Mouse (Mus musculus) testis, postnatal 10 days (tissue): ENCODE data around the gene Adat2.

Experiments
- DNase-seq: peaks from one replicate; pipeline ENCODE4 v3.0.0; 2021; ENCODE audit warnings: low spot score

Adat2 gene

DNA sequence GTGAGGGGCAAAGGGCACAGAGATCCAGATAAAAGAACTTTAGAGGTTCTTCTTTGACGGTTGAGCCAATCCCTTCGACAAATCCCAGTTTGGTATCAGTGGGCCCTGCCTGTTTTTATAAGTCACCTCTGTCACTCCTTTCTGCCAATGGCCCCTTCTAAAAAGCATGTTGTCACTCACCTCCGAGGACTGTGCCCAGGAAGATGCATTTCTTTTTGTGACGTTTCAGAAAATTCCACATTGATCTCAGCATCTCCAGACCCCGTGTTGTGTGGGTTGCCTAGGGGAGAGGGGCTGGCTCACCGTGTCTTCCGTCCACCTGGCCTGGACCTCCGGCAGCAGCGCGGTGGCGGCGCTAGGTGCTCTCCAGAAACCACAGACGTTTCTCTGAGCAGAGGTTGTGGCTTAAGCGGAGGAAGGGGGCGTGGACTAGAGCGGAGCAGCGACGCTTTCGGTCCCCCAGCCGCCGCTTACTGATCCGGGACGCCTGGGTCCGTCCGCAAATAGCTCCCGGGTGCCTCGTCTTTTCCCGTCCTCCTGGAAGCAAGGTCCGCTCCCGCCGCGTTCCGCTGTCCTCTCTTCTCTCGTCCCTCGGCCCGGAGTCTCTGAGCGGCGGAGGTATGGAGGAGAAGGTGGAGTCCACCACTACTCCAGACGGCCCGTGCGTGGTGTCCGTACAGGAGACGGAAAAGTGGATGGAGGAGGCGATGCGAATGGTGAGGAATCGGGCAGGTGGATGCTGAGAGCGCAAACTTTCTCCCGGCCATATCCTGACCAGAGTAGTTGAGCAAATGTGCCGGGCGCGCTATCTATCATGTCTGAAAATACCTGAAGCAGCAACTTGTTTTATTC lies at the start of gene Adat2, which contains the start of gene Pex3:
Gene Adat2 (plus strand): TSS at position 249 of the 852 bp plus-strand sequence.
Gene Pex3 (minus strand): TSS at position 497 of the 852 bp plus-strand sequence.
- DNase-seq, result peak; percentile 92

DNA sequence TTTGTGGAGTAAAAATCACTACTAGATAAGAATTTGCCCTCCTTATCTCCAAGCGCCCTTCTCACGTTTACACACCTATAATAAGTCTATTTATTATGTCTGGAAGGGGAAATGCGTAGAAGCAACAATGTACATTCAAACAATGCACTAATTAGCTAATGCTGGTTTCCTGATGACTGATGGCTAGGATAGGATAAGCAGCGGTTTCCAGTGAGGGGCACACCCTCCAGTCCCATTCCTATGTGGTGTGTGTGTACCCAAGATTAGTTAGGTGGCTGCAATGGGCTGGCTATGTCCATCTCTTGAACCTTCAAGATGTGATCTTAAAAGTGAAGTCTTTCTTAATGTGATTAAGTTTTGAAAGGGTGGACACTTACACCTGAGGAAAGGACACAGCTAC lies 30.8 kb upstream of the Adat2 start:
- DNase-seq, result no peak

DNA sequence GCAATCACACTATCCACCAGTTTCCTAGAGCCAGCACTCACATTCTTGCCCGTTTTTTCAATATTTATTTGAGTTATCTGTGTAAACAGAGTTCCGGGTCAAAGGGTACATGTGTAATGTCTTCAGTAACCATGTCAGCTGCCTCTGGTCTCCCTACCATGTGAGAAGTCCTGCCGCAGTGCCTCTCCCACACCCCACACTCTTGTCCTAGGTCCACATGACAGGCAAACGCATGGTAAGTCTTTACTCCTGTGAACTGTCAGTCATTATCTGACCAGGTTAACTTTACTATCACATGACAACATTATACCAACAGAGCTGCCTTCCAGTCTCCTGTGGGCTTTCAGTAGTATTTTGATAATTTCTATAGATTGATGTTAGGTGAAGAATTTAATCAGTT lies 24.5 kb upstream of the Adat2 start:
- no peak for DNase-seq

DNA sequence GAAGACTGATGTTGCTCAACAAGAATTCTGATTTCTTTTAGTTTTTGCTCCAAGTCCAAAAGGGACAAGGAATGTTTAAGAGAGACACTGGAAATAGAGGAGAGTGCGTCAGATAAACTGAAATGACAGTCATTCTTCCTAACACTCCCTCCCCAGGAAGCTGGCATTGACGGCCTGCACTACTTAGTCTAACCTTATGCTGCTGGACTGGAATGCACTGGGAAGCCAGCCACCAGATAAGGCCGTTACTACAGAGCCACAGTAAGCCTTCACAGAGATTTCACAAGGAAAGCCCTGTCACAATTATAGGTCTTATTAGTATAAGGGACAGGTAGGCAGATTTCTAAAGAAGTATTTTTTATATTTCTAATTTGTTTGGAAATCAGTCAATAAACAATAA lies 17.9 kb upstream of the Adat2 start:
- no peak for DNase-seq

DNA sequence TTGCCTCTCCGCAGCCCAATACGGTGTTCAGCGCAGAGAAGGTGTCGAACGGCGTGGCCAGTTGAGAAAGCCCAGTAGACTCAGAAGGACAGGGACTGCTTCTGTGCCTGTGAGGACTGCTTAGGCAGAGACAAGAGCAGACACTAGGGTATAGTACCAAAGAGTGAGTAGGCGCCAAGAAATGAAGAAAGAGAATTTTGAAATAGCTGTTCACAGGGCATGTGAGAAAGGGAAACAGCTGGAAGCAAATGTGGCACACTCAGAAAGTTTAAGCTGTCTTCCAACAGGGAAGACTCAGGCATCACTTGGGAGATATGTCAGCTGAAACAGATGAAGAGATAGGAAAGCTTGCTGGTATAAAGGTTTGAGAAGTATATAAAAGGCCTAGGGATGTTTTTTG lies 16.0 kb upstream of the Adat2 start:
- no peak for DNase-seq

DNA sequence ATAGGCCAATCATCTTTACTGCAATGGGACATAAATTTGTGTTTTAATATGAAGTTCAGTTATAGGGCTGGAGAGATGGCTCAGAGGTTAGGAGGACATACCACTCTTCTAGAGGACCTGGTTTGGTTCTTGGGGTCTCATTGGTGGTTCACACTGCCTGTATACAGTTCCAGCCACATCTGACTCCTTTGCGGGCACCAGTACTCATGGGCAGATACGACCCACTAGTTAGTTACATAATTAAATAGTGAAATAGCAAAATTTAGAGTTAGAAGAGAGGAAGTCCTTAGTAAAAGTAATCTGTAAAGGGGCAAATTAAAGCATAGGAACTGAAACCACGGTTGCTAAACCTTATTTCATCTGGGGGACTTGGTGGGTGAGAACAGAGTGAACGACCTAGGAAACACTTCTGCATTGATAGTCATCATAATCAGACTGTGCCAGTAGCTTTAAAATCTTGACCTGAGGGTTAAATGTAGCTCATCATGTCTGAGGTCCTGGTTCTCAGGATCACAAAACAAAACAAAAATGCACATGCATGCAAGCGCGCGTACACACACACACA lies 12.8 kb upstream of the Adat2 start:
- no peak for DNase-seq

DNA sequence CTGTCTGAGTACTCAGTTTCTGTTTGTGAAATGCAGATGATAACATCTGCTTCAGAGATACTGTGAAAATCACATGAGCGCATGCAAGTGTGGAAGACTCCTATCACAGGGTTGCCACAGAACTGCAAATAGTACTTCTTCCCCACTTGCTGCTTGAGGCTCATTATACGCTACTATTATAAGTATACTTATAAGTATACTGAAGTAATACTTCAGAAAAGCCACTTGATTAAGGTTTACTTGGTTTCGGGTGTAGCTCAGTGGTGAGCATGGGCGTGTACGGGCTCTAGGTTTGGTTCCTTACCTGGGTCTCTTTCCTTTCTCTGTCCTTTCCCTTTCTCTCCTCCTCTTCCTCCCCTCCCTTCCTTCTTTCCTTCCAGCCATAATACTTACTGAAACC lies 11.0 kb upstream of the Adat2 start:
- no peak for DNase-seq

DNA sequence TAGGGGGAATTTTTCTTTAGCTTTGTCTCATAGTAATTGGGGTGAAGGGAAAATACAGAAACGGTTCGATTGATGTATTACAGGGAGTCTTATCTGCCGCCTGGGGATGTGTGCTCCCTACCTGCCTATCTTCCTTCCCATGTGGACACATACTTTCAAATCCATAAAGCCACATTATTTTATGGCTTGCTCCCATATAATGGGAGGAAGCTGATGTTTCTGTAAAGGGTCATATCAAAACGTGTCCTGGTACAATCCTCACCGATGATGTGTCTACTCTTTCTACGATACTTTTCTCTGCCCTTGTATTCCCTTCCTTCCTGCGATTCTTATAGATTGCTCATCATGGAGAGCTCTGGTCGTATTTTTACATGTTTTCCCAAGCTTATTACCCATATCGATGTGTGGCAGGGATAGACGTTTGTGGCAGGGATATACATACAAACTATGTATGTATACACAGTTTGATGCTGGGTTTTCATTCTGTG lies 848 bp downstream of the Adat2 start:
- no peak for DNase-seq

DNA sequence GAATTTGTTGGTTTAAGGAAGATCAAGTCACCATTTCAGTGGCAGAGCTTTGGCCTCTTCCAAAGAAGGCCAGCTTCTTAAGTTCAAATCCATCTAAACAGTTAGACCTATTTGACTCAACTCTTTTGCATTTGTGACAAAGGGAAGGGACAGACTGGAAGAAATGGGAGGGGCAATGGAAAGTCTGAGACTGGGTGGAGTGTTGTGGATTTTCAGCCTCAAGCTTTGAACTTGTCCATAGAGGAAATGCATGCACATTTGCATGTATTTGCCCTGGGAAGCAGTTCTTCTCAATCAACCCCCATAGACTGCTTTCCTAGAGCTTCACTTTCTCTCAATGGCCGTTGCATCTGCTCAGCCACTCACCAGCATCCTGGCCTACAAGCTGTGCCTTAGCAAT lies 1.6 kb downstream of the Adat2 start:
- no peak for DNase-seq

DNA sequence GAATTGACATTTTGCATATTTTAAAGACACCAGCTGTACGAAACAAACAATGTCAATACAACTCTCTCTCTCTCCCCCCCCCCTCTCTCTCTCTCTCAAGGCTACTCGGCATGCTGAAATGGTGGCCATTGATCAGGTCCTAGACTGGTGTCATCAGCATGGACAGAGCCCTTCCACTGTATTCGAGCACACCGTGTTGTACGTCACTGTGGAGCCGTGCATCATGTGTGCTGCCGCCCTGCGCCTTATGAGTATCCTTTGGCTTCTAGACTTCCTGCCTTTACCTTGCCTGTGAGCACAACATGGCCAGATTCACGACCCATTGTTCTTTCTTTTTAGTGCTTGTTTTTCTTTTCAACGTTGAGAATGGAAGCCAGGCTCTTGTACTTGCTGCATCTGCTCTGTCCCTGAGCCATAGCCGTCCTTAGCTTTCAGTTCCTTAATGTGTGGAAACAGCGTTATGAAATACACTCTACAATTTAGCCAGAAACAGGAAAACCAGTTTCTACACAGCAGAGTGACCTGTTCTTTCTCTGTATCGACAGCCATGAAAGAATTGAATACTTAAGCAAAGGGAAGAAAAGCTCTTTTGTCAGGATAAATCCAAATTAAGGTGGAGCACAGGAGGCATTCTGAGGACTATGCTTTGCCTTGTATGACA lies 7.5 kb downstream of the Adat2 start:
- DNase-seq, result no peak

DNA sequence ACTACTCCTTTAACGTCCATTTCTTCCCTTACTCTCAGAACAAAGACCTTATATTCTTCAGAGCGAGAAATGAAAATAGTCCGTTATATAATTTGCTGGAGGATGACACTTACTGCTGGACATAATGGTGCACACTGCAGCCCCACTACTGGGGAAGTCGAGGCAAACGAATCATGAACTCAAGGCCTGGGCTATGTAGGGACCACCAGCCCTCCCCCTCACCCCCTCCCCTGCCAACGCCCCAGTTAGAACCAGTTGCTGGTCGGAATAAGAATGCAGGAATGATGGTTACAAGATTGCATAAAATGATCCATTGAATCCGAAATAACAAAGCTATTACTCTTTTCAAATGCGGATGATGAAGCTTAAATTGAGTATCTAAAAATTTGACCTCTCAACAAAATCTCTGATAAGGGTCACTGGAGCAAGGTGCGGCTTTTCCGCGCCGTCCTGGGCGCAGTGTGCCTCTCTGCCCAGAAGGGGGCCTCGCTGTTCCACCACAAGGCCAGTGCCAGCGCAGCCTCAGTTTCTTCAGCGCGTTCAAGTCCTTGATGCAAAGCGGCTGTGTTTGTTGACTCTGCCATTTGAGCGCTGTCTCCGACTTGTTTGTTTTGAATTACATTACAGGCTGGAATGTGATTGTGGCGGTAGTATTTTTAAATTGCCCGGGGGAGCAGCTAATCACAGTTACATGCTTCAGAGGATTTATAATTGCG lies 11.8 kb downstream of the Adat2 start:
- DNase-seq, result peak; percentile 79

DNA sequence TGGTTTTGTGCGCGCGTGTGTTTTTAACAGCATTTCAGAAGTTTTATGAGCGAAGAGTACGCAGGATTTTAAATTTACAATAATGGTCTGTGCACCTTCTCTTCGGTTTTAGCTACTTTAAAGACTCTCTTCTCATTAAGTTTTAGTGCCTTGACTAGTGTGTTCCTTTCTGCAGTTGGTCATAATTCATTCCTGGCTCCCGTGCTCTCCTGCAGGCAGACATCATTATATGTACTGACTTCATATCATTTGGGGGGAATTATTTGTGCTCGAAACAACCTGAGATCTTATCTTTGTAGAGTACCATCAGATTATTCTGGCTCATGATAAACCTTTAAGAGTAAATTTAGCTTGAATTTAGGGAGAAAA lies 12.4 kb downstream of the Adat2 start:
- no peak for DNase-seq

DNA sequence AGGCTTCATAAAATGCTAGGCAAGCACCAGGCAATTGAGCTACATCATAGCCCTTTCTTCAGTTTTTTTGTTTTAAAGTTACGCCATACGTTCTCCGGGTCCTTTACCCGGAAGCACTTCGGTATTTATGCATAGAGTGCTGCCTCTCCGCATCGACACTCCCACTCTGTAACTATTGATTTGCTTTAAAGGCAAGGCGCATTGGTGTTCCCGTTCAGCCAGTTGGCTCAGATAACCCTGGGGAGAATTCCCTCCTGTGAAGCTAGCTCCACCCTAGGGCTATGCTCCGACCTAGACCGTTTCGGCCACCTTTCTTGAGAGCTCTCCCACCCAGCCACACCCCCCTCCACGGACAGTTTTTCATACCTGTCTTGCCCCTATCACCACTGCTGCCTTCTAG lies 13.7 kb downstream of the Adat2 start:
- no peak for DNase-seq

DNA sequence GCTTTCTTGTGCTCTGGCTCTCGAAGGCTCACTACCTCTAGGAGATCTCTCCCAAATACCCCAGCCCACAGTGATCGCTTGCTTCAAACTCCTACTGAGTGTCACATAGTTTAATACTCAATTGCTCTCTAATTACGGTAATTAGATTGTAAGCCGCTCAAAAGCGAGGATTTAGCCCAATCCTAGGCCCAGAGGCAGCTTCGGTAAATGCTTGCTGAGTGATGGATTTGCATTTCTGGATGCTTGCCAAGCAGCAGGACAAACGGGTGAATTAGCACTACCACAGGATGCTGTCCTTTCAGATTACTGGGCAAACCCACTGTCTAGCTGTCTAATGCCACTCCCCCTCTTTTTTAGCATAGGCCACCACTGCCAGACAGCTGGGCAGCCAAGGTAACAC lies 17.1 kb downstream of the Adat2 start:
- no peak for DNase-seq

DNA sequence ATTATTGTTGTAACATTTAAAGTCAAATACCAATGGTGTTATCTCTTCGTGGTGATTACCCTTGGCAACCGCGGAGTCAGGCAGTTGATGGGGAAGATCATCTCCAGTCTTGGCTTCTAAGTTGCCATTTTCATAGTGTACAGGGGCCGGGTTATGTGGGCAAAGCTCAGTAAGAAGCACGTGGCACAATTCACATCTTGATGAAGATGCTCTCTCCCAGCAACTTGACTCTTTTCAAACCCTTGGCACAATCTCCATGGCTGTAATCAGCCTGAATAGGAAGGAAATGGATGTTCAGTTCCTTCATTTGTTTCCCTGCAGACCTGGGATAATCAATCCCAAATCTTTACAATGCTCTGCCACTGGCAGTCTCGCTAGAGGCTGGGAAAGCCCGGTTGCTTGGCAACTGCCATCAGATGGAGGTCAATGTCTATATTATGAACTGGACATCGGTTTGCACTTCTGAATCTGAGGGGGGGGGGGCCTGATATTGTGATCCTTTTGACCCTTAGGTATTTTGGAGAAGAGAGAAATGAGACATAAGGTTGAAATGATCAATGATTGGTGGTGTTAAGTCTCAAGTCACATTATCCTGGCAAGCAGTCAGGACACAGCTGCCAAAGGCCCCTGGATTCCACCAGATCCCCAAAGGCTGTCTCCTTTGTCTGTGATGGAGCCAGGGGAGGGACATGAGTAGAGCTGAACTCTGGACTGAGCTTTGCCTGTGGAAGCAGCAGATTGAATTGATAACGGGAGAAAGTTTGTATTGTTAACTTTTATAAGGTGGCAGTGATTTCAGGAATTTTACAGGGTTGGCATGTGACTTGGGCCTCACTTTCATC lies 18.2 kb downstream of the Adat2 start:
- no peak for DNase-seq

DNA sequence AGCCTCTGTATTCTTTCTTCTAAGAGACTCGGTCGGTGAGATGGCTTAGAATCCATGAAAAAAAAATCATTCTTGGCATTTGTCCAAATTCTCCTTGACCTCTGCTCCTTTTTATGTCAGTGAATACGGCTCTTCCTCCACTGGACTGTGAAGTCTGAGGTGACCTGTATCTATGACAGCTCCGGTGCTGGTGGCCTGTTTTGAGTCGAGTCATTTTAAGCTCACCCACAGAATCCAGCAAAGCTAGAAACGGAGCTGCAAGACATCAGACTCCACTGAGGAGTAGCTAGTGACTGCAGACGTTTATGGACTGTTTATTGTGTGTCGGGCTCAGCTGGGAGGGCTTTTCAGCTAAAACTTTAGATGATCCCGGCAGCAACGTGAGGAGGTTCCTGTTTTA lies 19.3 kb downstream of the Adat2 start:
- no peak for DNase-seq

DNA sequence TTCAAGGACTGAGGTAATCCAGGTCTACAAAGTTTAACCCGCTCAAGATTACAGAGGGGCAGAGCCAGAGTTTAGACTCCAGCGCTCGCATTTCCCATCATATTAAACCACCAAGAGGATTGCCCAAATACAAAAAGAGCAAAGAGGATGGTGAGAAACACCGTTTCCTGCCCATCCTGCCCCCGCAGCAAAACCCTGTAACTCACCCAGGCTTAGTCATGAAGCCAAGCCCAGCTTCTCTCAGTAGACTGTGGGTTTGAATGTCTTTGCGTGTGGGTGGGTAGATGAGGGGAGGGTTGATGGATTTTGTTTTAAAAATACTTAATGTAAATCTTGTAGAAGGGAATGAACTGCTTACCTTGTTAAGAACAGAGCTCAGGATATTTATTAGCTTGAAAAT lies 19.7 kb downstream of the Adat2 start:
- DNase-seq, result no peak

DNA sequence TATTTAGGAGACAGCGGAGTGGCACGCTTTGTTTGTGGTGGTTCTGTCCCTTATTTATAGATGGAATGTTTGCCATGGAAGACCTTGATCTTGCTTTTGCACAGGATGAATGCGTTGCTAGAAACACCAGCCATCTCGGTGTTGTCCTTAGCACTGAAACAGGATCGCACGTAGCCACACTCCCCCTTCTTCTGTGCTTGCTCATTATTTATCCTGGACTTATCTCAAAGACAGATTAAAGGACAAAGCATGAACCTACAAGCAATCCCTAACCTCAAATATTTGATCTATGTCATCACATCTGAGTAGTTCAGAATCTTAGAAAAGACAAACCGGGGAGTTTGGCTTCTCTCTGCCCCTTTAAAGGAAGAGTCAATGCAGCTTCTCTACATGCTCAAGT lies 24.4 kb downstream of the Adat2 start:
- DNase-seq, result no peak

DNA sequence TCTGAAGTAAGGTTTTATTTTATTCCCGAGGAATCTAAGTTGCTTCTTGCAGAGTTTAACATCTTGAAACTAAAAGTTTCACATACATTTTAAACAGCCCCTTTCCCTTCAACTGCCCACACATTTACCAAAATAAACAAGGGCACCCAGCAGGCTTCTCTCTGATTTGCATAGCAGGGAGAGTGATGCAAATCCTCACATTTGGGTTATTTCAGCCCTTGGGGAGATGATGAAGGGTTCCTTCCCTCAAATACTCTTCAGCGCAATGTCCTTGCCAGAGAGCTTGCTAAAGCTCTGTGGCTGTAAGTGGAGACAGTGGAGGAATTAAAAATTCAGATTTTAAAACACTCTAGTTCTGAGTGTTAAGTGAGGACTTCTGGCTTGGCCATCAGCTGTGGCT lies 35.2 kb downstream of the Adat2 start:
- DNase-seq, result no peak

DNA sequence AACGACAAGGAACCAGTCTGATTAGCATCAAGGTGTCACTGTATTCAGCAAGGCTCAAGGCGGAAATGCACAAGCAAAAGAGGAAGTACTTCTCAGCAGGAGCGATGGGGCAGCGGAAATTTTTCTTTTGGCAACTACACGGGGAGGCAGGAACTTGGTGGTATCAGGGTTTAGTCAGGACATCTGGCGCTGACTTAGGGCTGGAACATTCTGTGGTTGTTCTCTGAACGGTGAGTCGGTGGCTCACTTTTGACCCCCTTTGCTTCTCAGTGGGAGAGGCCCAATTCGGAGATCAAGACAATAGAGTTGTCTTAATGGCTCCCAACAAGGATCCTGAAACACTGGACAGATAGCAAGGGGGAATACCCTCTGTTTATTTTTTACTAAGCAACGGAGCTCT lies 39.5 kb downstream of the Adat2 start:
- DNase-seq, result no peak

DNA sequence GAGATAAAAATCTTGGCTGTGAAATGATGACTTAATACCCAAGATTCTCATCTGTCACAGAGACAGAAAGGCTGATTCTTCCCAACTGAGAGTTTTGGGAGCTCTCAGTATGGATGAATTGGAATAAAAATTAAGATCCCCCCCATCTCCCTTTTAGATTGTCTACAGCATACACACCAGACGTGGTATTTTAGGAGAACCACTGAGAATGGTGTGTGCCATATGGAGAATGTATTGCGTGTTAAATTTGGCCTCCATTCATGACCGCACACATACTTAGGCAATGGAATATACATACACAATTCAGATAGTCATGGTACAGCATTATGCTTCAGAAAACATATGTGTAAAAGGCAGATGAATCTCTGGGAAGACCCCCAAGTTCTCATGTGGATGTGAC lies 40.8 kb downstream of the Adat2 start:
- DNase-seq, result no peak

DNA sequence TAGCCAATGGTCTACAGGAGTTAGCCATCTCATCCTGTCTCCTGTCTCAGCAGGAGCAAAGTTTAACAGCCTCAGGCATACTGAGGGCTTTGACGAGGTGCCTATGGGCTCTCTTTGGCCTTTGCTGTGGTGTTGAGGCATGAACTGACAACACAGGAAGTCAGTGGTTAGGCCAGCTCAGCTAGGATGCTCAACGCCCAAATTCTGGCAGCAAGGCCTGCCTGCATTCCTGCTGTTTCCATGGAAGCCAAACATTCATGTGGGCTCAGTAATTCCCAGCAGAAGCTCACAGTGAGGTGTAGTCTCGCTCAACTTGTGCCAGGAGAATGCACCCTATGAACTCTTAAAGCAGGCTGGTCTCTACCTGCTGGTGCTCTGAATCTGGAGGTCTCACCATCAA lies 43.4 kb downstream of the Adat2 start:
- DNase-seq, result no peak
